Mouse (Mus musculus) cortical plate, adult 2 months (tissue): ENCODE data around the gene Haao.

Experiments
- CTCF ChIP-seq: fragments of 200-500 bp; IDR thresholded peaks from 2 replicates; pipeline ENCODE4 v1.5.1; 2011; ENCODE audit warnings: mild to moderate bottlenecking, control low read depth, low read length; ENCODE audit not compliant: insufficient read depth; ENCODE audit errors: extremely low read depth
- POLR2A ChIP-seq: fragments of 200-500 bp; IDR thresholded peaks from 2 replicates; pipeline ENCODE4 v1.6.1; 2011; ENCODE audit warnings: mild to moderate bottlenecking, low read length, control low read depth; ENCODE audit not compliant: insufficient read depth; ENCODE audit errors: extremely low read depth

DNA sequence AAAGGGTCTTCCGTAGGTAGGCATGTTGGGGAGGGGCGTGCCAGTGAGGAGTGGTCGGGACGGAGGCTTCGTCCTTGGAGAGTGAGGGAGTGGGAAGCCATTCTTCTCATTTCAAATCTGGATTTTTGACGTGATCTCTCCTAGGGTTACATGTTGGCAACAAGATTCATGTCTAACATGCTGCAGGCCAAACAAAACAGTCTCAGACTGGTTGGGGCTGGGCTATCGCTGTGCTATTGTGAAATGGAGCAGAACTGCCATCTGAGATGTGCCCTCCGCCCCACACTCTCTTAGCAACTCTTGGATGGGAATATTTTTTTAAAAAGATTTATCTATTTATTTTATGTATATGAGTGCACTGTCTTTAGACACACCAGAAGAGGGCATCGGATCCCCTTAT is 44.1 kb upstream of the Haao start:
- TF ChIP-seq CTCF (no peak), POLR2A (no peak)
